Mouse (Mus musculus) intestine, embryonic 15.5 days (tissue): ENCODE data around the gene Cep85l. TPM values are rescaled to one million over a fixed set of nuclear protein-coding genes. Genes with fewer than 3 reads are reported as not detected.

Source experiments
- ATAC-seq: fragments of 200-750 bp; cut with Nextera tagmentation; 2 replicates; pipeline ENCODE4 v1.8.0; 2017; ENCODE audit warnings: moderate TSS enrichment, moderate library complexity
- H3K27ac ChIP-seq: fragments of 300-500 bp; sonication (generic); 2 replicates; pipeline ENCODE4 v1.5.1; 2015; ENCODE audit warnings: mild to moderate bottlenecking, inconsistent platforms
- H3K27me3 ChIP-seq: fragments of 300-500 bp; sonication (generic); replicated peaks from 2 replicates; pipeline ENCODE4 v1.6.1; 2015; ENCODE audit warnings: inconsistent platforms
- H3K36me3 ChIP-seq: fragments of 300-500 bp; sonication (generic); 2 replicates; pipeline ENCODE4 v1.6.1; 2015; ENCODE audit warnings: inconsistent platforms
- H3K4me1 ChIP-seq: fragments of 300-500 bp; sonication (generic); replicated peaks from 2 replicates; pipeline ENCODE4 v1.6.1; 2015; ENCODE audit warnings: inconsistent platforms
- H3K4me2 ChIP-seq: fragments of 300-500 bp; sonication (generic); replicated peaks from 2 replicates; pipeline ENCODE4 v1.6.1; 2015; ENCODE audit warnings: mild to moderate bottlenecking, inconsistent platforms
- H3K4me3 ChIP-seq: fragments of 300-500 bp; sonication (generic); replicated peaks from 2 replicates; pipeline ENCODE4 v1.5.1; 2015; ENCODE audit warnings: inconsistent platforms
- H3K9ac ChIP-seq: fragments of 300-500 bp; sonication (generic); 2 replicates; pipeline ENCODE4 v1.6.1; 2015; ENCODE audit warnings: inconsistent platforms
- H3K9me3 ChIP-seq: fragments of 300-500 bp; sonication (generic); 2 replicates; pipeline ENCODE4 v1.6.1; 2016; ENCODE audit warnings: inconsistent platforms
- WGBS: fragments of 180-500 bp; shearing (Covaris S2); methylation state at CpG from one replicate; pipeline ENCODE4 v1.1.7; 2015; 5-methylcytosine and 5-hydroxymethylcytosine counted together
- polyA plus RNA-seq: library from polyadenylated mRNA; unstranded; fragments of >200 nt; fragmentation: Nextera tagmentation; extraction: Ambion mirVana; gene quantifications from 2 replicates; pipeline ENCODE4 v1.2.1, GENCODE M21; 2015

The Cep85l gene
- 3.5 and 3.9 TPM in 2 replicates for polyA plus RNA-seq

DNA sequence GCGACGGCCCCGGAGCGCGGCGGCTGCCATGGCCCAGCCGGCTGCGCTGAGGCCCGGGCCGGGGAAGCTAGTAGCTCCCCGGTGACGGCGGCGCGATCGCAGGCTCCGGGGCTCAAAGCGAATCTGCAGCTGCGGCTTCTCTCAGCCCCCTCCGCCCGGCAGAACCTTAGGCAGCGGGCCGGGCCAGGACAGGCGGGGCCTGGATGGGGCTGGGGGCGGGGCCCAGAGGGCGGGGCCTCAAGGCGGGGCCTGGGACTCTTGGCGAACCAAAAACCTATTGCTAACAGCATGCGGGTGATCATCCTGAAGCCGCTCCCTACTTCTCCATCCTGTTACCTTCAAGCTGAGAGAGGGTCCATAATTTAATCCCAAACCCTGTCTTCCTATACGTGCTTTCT lies at the start of gene Cep85l:
TSS of gene Cep85l (minus strand) at position 239 of the 398 bp plus-strand sequence.
- under 1% methylated on average over 31 of the region's 31 CpGs for WGBS
- Histone ChIP-seq H3K4me3 (peak within 1 kb of the TSS; percentile 95), H3K9me3 (no peaks in the 10 kb centered on the region), H3K4me2 (peak within 1 kb of the TSS; percentile 76), H3K27me3 (no peaks in the 10 kb centered on the region), H3K36me3 (no peaks in the 10 kb centered on the region), H3K9ac (peak within 1 kb of the TSS; percentile 91), H3K27ac (peak within 1 kb of the TSS; percentile 98), H3K4me1 (no peaks in the 10 kb centered on the region)
- peak; percentile 99 for ATAC-seq

DNA sequence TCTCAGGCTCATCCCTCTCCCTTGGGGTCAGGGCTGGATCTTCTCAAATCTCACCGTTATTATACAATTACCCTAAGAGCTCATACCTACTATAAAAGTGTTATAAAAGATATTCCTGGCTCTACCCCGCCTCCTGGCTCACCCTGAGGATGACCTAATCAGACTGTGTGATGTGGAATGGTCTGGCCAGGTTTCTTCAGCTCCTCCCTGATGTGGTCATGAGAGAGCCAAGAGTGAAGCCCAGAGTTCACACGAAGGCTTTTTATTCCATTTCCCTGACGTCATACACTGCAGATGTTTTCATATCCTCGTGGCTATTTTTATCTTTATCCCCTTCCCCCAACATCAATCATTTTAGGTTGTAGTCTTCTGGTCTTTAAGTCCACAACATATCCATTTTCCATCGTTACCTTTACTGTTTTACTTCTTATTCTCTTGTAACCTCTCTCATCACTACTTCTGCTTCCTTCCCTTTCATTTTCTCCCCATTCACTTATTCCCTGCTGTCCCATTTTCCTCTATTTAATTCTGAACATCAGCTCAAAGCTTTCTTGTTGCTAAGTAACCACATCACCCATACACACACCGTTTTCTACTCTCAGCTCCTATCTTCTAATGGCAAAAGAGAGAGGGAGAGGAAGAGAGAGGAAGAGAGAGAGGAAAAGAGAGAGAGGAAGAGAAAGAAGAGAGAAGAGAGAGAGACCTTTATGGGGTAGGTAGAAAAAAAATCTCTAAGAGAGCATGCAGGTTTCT lies 49.1 kb upstream of the Cep85l start:
- Histone ChIP-seq H3K9me3 (no peaks in the 10 kb centered on the region), H3K9ac (no peak overlapping the region), H3K4me3 (no peak overlapping the region), H3K27me3 (no peaks in the 10 kb centered on the region), H3K4me2 (no peak overlapping the region), H3K36me3 (no peaks in the 10 kb centered on the region), H3K4me1 (no peaks in the 10 kb centered on the region), H3K27ac (no peak overlapping the region)
- no peak for ATAC-seq
- WGBS: 61% methylated on average over 7 of the region's 7 CpGs

DNA sequence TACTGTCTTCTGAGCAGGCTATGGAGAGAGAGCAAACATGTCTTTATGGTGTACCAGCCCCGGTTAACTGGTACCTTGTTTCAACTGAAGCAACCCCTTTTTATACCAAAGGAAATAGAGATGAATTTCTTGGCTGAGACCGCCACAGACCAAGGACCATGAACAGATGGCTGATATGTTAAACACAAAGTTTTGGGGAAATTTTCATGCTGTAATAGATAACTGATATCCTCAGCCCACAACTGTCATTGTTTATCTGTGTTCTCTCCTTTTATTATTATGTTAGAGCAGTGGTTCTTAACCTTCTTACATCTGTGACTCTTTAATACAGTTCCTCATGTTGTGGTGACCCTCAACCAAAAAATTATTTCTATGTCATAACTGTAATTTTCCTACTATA lies 46.8 kb upstream of the Cep85l start:
- 89% methylated on average over 2 of the region's 2 CpGs for WGBS
- Histone ChIP-seq H3K9ac (no peak overlapping the region), H3K4me2 (no peak overlapping the region), H3K36me3 (no peaks in the 10 kb centered on the region), H3K4me1 (no peaks in the 10 kb centered on the region), H3K4me3 (no peak overlapping the region), H3K9me3 (no peaks in the 10 kb centered on the region), H3K27ac (no peak overlapping the region), H3K27me3 (no peaks in the 10 kb centered on the region)
- no peak for ATAC-seq

DNA sequence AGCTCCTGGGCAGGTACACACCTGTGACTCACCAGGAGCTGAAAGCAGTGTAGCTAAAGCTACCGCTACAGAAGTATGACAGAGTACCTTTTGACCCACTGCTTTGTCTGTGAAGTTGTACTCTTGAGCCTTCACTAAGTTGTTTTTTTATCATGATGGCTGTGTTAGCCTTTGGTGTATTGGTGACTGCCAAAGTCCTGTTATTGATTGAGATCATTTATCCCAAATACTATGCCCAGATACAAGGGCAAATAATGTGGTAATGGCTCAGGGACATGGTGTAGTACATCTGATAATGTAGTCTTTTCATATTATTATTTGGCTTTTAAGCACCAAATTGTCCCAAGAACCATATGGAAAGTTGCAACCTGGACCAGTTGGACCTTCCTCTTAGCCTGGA lies 43.3 kb upstream of the Cep85l start:
- no peaks in the 10 kb centered on the region for H3K36me3 ChIP-seq

DNA sequence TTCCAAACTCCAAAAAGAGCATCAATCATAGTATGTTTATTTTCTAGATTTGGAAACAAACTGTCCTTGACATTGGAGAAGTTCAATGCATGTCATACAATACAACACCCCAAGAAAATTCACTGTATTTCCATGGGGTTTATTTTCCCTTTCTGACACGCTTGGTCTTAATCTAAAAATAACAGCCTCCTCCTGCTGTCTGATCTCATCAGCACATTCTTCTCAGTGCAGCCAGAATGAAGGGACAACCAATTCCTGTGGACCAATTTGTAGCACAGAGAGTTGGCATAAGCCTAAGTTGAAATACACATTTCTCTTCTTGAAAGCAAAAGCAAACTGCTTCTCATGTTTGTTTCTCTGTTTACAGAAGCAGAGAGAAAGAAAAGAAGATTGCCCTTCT lies 42.5 kb upstream of the Cep85l start:
- H3K4me2 ChIP-seq: no peak overlapping the region
- H3K4me1 ChIP-seq: no peaks in the 10 kb centered on the region
- H3K27me3 ChIP-seq: no peaks in the 10 kb centered on the region
- 39% methylated on average over 1 of the region's 1 CpGs for WGBS
- no peak overlapping the region for H3K9ac ChIP-seq
- no peak for ATAC-seq
- H3K9me3 ChIP-seq: no peaks in the 10 kb centered on the region
- H3K27ac ChIP-seq: no peak overlapping the region
- no peak overlapping the region for H3K4me3 ChIP-seq
- no peaks in the 10 kb centered on the region for H3K36me3 ChIP-seq

More for the DNA sequence above, 43.3 kb upstream of the Cep85l start:
- Histone ChIP-seq H3K9me3 (no peaks in the 10 kb centered on the region), H3K4me2 (no peak overlapping the region), H3K4me3 (no peak overlapping the region), H3K27ac (no peak overlapping the region), H3K4me1 (no peaks in the 10 kb centered on the region), H3K9ac (no peak overlapping the region), H3K27me3 (no peaks in the 10 kb centered on the region)
- 98% methylated on average over 1 of the region's 1 CpGs for WGBS
- no peak for ATAC-seq

DNA sequence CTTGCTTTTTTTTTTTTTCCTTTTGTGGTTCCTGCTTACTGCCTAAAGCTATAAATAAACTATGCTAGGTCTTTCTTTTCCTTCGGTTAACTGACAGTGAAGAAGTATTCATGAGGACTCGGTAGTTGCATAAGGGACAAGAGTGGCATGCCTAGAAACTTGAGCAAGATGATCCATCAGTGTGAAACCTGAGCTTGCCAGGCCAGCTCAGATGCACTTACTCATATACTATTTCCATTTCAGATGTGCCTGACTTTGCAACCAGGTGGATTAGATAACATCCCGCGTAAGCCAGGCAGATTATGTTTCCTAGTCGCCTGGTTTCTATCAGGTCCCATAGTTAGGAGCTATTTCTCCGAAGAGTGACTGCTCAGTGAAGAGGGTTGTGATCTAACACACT lies 41.9 kb upstream of the Cep85l start:
- Histone ChIP-seq H3K4me3 (no peak overlapping the region), H3K9ac (no peak overlapping the region), H3K36me3 (no peaks in the 10 kb centered on the region), H3K27me3 (no peaks in the 10 kb centered on the region), H3K4me1 (no peaks in the 10 kb centered on the region), H3K4me2 (no peak overlapping the region), H3K9me3 (no peaks in the 10 kb centered on the region), H3K27ac (no peak overlapping the region)
- 52% methylated on average over 6 of the region's 6 CpGs for WGBS
- no peak for ATAC-seq

DNA sequence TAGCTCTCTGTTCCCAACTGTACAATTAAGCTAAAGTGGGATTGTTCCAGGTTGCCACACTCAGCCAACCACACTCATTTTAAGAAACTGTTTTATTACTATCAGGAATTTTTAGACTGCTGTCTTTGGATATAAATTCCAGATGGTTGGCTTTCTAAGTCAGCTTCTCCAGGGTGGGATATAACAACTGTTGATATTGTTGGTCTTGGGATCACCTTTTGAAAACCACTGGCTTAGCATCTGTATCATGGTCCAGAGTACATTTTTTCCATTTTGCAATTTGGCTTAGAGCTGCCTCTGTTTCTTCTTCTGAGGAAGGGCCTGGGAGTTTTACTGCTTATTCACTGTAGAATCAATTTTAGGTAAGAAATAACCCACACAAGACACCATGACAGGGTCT lies 40.3 kb upstream of the Cep85l start:
- Histone ChIP-seq H3K4me1 (no peaks in the 10 kb centered on the region), H3K27me3 (no peaks in the 10 kb centered on the region), H3K27ac (no peak overlapping the region), H3K9ac (no peak overlapping the region), H3K9me3 (no peaks in the 10 kb centered on the region), H3K36me3 (no peaks in the 10 kb centered on the region), H3K4me3 (no peak overlapping the region), H3K4me2 (no peak overlapping the region)
- no peak for ATAC-seq

DNA sequence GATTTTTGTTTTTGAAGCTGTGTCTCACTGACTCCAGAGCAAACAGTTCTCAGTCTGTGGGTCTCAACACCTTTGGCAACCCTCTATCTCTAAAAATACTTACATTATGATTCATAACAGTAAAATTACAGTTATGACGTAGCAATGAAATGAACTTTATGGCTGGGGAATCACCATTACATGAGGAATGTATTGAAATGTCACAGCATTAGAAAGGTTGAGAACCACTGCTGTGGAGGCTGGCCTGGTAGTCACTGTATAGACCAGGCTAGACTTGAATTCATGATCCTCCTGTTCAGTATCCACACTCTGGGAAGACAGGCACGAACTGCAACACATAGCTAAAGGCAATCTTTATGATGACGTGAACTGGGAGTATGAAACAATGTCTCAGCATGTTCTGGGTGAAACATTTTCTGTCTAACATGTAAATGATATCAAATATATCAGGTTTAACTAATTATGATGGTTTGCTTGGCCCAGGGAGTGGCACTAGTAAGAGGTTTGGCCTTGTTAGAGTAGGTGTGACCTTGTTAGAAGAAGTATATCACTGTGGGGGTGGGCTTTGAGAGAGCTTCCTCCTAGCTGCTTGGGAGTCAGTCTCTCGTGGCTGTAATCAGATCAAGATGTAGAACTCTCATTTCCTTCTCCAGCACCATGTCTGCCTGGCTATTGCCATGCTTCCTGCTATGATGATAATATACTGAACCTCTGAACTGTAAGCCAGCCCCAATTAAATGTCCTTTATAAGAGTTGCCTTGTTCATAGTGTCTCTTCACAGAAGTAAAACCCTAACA lies 39.6 kb upstream of the Cep85l start:
- no peak overlapping the region for H3K9ac ChIP-seq
- no peak for ATAC-seq
- peaks cover 2% of the 10 kb centered on the region; the same call in 1 of the 2 replicates for H3K4me1 ChIP-seq
- H3K4me2 ChIP-seq: no peak overlapping the region
- WGBS: 69% methylated on average over 4 of the region's 4 CpGs
- no peaks in the 10 kb centered on the region for H3K36me3 ChIP-seq
- H3K27ac ChIP-seq: no peak overlapping the region
- no peaks in the 10 kb centered on the region for H3K27me3 ChIP-seq
- H3K4me3 ChIP-seq: no peak overlapping the region
- H3K9me3 ChIP-seq: no peaks in the 10 kb centered on the region

DNA sequence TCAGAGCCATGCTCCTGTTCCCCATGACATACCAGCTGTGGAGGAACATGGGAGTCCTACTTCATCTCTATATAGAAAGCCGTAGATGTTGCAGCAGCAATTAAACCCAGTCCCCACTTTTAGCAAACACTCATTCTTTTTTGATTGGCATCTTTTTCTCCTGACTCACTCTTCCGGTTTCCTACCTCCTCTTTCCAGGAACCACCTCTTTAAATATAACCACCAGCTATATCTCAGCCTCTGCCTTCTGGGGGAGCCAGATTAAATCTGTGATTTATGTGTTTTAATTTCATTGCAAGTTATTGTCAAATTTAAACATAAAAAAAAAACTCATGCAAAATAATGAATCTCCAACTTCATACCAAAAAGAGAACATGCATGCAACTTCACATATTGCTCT lies 37.3 kb upstream of the Cep85l start:
- Histone ChIP-seq H3K27ac (no peak overlapping the region), H3K9ac (no peak overlapping the region), H3K4me3 (no peak overlapping the region), H3K9me3 (no peaks in the 10 kb centered on the region), H3K36me3 (no peaks in the 10 kb centered on the region), H3K4me1 (peaks cover 3% of the 10 kb centered on the region; the same call in 1 of the 2 replicates), H3K27me3 (no peaks in the 10 kb centered on the region), H3K4me2 (no peak overlapping the region)
- ATAC-seq: no peak
- WGBS: 69% methylated on average over 2 of the region's 2 CpGs

DNA sequence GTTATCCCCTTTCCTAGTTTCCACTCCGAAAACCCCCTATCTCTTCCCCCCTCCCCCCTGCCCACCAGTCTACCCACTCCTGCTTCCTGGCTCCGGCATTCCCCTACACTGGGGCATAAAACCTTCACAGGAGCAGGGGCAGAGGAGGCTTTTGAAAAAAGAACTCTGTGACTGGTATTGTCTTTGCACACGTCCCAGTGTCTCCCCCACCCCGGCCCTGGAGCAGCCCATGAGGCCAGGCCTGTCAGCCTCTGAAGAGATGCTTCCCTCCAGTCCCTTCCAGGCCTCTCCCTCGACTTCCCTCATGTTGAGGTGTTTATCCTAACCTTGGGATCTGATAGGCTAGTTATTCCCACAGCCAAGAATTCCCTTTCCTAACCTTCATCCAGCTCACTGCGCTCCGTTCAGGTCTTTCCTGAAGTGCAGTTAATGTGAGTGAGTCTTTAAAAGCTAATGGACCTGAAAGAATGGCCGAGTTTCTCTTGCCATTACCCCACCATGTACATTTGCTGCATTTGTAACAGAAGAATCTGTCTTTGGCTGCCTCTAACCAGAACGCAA lies 36.5 kb upstream of the Cep85l start:
- H3K36me3 ChIP-seq: no peaks in the 10 kb centered on the region
- H3K27ac ChIP-seq: no peak overlapping the region
- no peak overlapping the region for H3K4me2 ChIP-seq
- no peak for ATAC-seq
- H3K27me3 ChIP-seq: no peaks in the 10 kb centered on the region
- no peak overlapping the region for H3K9ac ChIP-seq
- H3K4me3 ChIP-seq: no peak overlapping the region
- no peaks in the 10 kb centered on the region for H3K9me3 ChIP-seq
- WGBS: 62% methylated on average over 9 of the region's 9 CpGs
- H3K4me1 ChIP-seq: peaks cover 3% of the 10 kb centered on the region; the same call in 1 of the 2 replicates

DNA sequence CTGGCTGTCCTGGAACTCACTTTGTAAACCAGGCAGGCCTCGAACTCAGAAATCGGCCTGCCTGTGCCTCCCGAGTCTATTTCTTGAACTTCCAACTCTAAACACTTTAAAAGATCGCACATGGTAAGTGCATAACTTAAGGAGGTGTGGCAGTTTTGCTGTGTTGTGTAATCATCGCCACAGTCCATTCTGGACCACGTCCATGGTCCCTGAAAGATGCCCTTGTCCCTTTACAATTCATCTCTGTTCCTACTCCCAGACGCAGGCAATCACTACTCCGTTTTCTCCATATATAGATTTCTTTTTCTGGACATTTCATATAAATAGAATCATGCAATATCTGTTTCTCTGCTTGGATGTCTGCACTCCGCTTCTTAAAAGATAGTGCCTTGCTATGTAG lies 35.5 kb upstream of the Cep85l start:
- 70% methylated on average over 9 of the region's 9 CpGs for WGBS
- H3K4me1 ChIP-seq: peaks cover 3% of the 10 kb centered on the region; the same call in 1 of the 2 replicates
- H3K4me2 ChIP-seq: no peak overlapping the region
- no peak overlapping the region for H3K9ac ChIP-seq
- H3K36me3 ChIP-seq: no peaks in the 10 kb centered on the region
- H3K9me3 ChIP-seq: no peaks in the 10 kb centered on the region
- H3K4me3 ChIP-seq: no peak overlapping the region
- H3K27me3 ChIP-seq: no peaks in the 10 kb centered on the region
- H3K27ac ChIP-seq: no peak overlapping the region
- no peak for ATAC-seq
